Mouse (Mus musculus): ENCODE results near the gene 2310034G01Rik. TPM values are rescaled to one million over a fixed set of nuclear protein-coding genes. Genes with fewer than 3 reads are reported as not detected.

Gene 2310034G01Rik
- polyA plus RNA-seq, 1 experiment from 2014 or later, result 1.0 TPM

DNA sequence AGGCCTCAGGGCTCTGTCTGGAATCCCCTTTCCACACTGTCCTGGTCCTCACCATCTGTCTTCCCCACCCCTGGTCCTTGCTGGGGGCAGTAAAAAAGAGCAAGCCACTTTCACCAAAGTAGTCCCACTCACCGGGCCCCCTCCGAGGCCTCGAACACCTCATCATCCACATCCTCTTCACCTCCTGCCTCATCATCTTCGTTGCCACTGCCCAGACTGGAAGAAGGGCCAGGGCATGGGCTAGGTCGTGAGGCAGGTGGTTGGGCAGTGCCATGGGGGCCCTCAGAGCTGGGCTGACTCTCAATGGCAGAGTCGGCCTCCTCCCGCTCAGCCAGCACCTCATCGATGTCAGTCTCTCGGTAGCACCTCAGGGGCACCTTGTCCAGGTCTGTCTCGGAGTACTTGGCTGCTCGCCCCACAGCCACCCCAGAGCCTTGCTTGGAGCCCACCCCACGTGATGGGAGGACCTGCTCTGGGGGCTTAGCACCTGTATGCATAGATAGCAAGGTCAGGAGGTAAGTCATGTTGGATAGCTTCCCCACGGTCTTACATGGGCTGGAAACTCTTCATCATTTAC lies 27.0 kb downstream of the 2310034G01Rik start:
- 82% methylated on average over 13 of the region's 13 CpGs for WGBS
- no peaks in the 10 kb centered on the region for H3K9me3 ChIP-seq
- no peak overlapping the region for H3K27ac ChIP-seq
- peaks cover 66% of the 10 kb centered on the region for H3K4me1 ChIP-seq
- no peak for DNase-seq (ENCODE audit: extremely low spot score, low spot score)
- H3K27me3 ChIP-seq (ENCODE audit: poor library complexity, severe bottlenecking), result peaks cover 93% of the 10 kb centered on the region
- H3K4me3 ChIP-seq, result no peak overlapping the region
- no peaks in the 10 kb centered on the region for H3K36me3 ChIP-seq (replicated peaks)

DNA sequence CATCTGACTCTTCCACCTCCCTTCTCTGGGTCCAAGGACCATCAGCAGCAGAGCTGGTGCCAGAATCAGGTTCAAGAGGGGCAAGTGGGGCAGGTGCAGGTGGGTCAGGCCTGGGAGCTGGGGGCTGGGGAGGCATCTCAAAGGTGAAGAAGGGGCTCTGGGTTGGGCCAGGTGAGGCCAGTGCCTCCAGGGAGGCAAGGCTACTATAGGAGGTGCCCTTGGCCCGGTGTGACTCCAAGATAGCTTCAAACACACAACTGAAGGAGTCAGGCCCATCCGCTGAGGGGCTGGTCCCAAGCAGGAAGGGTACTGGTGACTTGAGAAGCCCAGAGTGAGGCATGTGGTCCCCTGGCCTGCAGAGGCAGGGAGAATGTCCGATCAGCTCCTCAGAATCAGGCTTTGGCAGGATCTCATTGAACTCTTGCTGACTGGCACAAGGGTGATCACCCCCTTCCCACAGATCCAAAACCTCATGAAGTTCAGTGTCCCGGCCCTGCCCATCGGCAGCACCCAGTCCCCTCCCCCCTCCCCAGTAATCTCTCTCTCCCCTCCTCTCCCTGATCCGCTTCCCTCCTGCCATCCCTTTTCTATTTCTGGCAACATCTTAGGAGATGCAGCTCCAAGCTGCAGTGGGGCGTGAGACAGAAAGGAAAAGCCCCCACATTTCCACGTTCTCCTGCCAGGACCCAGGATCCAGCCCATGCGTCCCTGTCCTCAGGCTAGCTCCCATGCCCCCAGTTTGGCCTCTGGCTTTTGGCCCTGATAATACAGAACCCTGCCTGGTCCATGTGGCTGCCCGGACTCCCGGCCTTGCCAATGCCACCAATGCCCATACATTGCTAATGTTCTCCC lies 27.7 kb downstream of the 2310034G01Rik start:
- WGBS, result 54% methylated on average over 11 of the region's 11 CpGs
- H3K27ac ChIP-seq, result peak overlapping the region; percentile 75
- DNase-seq (ENCODE audit: extremely low spot score, low spot score), result no peak
- no peaks in the 10 kb centered on the region for H3K36me3 ChIP-seq (replicated peaks)
- peaks cover 100% of the 10 kb centered on the region for H3K27me3 ChIP-seq (ENCODE audit: poor library complexity, severe bottlenecking)
- H3K4me3 ChIP-seq, result peak overlapping the region; percentile 18; the same call in 1 of the 2 replicates
- peaks cover 66% of the 10 kb centered on the region for H3K4me1 ChIP-seq
- no peaks in the 10 kb centered on the region for H3K9me3 ChIP-seq

DNA sequence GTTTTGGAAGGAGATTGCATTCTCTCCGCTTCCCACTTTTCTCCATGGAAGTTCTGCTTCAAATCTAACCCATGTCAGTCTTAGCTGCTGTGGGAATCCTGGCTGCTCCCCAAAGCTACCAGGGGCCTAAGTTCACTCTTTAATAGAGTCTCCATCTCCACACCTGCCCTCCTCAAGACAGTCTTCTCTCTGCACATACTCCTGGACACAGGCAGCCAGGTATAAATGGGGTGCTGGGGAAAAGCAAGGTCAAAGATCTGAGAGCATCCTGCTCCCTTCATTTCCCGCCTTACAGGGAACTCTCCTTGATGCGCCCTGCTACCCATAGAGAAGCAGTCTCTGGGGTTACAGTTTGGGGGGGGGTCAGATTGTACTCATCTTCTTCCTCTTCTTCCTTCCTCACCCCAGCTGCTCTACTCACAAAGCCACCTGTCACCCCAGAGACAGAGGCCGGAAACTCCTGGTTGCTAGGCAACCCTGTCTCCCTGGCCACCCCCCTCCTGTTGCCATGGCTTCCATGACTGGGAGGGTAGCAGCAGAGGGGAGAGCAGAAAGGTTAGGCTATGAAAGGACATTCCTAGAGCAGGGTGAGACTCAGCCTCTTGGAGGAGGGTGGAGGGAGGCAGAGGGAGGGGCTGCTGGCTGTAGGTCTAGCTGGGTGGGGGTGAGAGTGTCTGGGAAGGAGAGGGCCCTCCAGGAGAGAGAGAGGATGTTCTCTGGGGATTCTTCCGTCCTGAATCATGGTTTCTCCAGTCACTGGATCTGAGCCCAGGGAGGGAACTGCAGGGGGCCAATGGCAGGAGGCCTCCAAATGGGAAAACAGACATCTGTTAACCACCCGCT lies 28.8 kb downstream of the 2310034G01Rik start:
- peak overlapping the region; percentile 18 for H3K4me3 ChIP-seq
- no peaks in the 10 kb centered on the region for H3K9me3 ChIP-seq
- 31% methylated on average over 6 of the region's 6 CpGs for WGBS
- peaks cover 64% of the 10 kb centered on the region for H3K4me1 ChIP-seq
- peak; percentile 67 for DNase-seq (ENCODE audit: extremely low spot score, low spot score)
- peak overlapping the region; percentile 75 for H3K27ac ChIP-seq
- no peaks in the 10 kb centered on the region for H3K36me3 ChIP-seq (replicated peaks)
- H3K27me3 ChIP-seq (ENCODE audit: poor library complexity, severe bottlenecking), result peaks cover 100% of the 10 kb centered on the region

DNA sequence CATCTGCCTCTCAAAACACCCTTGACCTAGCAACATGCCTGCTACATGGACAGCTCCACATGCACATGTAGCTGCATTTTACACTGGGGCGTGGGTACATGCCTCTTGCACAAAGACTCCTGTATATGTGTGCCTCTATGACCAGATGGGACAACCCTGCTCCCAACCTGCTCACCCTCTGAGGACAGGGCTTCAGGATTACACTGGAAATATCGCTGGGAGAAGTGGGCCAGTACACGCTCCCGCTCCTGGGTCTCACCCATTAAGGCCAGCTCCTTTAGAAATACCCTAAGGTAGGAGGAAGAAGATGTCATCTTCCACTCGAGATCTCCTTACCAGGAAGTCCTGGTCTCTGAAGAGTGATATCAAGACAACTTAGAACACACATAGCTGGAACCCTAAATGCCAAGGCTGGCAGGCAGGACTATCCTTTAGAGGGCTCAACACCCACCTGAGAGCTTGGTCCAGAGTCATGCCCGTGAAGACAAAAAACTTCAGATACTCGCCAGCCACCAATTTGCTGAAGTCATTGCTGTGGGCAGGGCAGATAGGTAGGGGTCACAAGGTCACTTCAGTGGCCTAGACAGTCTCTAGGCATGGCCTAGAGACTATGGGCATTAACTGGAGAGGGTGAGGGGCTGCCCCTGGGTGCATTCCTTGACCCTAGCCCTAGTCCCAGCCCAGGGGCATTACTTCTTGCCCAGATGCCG lies 29.9 kb downstream of the 2310034G01Rik start:
- Histone ChIP-seq H3K27me3 (ENCODE audit: poor library complexity, severe bottlenecking) (peaks cover 100% of the 10 kb centered on the region), H3K27ac (peak overlapping the region; percentile 36; the same call in 1 of the 2 replicates), H3K36me3 (replicated peaks) (no peaks in the 10 kb centered on the region), H3K4me1 (peaks cover 62% of the 10 kb centered on the region), H3K9me3 (no peaks in the 10 kb centered on the region), H3K4me3 (no peak overlapping the region)
- WGBS, result 88% methylated on average over 8 of the region's 8 CpGs
- no peak for DNase-seq (ENCODE audit: extremely low spot score, low spot score)

DNA sequence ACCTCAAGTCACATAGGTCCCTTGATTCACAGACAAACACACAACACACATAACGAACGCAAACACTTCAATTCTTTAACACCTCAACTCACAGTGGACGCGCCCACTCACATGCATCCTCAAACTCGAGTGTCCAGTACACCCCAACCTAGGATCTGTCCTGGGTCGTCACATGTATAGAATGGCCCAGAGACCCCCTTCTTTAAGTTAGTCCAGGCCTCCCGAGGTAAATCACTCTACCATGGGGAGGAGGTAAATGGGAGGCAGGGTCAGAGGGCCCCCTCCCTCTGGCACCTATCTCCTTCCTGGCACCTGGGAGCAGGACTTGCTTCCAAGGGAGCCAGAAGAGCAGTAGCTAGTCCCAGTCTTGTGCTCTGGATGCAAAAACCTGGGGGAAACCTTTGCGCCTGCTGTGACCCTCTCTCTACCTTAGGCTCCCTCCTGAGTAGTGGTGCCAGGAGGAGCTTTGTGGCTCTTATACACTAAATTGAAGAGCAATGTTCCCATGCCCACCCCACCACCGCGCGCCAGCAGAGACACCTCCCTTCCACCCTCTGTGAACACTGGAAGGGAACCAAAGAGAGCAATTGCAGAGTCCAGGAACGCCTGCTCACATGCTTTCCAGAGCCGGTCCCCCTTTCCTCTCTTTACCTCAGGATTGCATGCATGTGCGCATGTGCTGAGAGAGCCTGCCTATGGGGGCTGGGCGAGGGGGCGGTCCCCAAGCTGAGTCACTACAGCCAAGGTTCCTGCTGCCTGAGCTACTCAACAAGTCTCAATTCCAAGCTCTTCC lies 31.3 kb downstream of the 2310034G01Rik start:
- Histone ChIP-seq H3K27me3 (ENCODE audit: poor library complexity, severe bottlenecking) (peaks cover 100% of the 10 kb centered on the region), H3K4me1 (peaks cover 72% of the 10 kb centered on the region), H3K9me3 (no peaks in the 10 kb centered on the region), H3K4me3 (peak overlapping the region; percentile 26; the same call in 1 of the 2 replicates), H3K36me3 (replicated peaks) (no peaks in the 10 kb centered on the region), H3K27ac (no peak overlapping the region)
- 8% methylated on average over 16 of the region's 16 CpGs for WGBS
- DNase-seq (ENCODE audit: extremely low spot score, low spot score), result no peak

DNA sequence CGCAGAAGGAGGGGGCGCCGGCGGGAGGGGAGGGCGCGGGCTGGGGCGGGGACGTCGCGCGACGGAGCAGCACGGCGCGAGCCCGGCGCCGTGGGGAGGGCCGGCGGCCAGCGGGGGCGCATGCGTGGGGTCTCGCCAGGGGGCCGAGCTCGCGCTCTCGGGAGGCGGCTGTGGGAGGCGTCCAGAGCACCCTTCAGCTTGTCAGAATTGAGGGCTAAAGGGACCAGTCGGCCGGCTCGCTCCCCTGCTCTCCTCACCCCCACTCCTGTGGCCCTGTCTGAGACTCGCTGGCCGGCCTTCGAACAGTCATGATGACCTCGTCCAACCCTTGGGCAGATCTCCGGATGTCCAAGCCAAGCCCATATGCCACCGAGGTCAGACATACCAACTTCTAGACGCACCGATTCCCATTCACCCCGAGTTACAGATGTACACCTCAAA lies 32.1 kb downstream of the 2310034G01Rik start:
- Histone ChIP-seq H3K27me3 (ENCODE audit: poor library complexity, severe bottlenecking) (peaks cover 100% of the 10 kb centered on the region), H3K27ac (no peak overlapping the region), H3K4me3 (peak overlapping the region; percentile 46), H3K36me3 (replicated peaks) (no peaks in the 10 kb centered on the region), H3K4me1 (peaks cover 72% of the 10 kb centered on the region), H3K9me3 (no peaks in the 10 kb centered on the region)
- 2% methylated on average over 40 of the region's 42 CpGs for WGBS
- no peak for DNase-seq (ENCODE audit: extremely low spot score, low spot score)

DNA sequence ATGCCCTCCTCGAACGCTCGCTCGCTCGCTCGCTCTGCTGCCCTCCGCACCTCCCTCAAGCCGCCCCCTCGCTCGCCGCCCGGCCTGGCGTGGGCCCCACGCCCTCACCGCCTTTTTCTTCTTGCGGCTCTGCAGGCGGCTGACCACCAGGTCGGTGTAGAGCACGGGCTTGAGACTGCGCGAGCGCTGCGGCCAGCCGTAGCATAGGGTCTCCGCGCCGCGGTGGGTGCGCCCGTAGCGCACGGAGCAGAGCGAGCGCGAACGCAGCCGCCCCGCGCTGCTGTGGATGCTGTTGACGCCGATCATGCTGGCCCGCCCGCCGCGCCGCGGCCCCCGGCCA lies 32.6 kb downstream of the 2310034G01Rik start:
- Histone ChIP-seq H3K4me1 (peaks cover 69% of the 10 kb centered on the region), H3K27ac (no peak overlapping the region), H3K27me3 (ENCODE audit: poor library complexity, severe bottlenecking) (peaks cover 100% of the 10 kb centered on the region), H3K4me3 (peak overlapping the region; percentile 46), H3K9me3 (no peaks in the 10 kb centered on the region), H3K36me3 (replicated peaks) (no peaks in the 10 kb centered on the region)
- WGBS, result 1% methylated on average over 48 of the region's 48 CpGs
- DNase-seq (ENCODE audit: extremely low spot score, low spot score), result no peak

DNA sequence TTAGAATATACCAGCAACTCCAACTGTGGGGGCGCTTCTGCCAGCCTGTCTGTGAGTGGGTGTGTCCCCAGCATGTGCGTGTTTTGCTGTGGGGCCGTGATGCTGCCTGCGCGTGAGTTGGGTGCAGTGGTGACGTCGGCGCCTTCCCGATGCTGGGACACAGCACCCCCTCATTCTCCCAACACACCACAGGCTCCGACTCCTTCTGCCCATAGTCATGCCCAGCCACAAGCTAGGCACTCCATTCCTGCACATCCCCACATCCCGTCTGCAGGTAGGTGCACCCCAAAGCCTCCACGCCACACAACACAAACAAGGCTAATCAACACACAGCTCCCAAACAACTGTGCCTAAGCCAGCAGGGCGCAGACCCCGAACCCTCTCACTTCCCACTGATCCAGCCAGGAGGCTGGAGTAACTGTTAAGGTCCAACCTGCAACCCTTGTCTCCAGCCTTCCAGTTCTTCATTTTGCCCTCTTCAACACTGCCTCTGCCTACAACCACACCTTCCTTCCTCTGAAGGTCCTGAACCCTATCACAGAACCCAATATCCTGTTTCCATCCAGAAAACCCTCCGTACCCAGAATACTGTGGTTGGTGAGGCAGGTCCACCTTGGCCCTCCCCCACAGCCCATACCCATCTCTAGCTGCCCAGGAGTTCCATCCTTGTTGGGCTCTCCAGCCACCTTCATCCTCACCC lies 33.1 kb downstream of the 2310034G01Rik start:
- DNase-seq (ENCODE audit: extremely low spot score, low spot score), result no peak
- peaks cover 98% of the 10 kb centered on the region for H3K27me3 ChIP-seq (ENCODE audit: poor library complexity, severe bottlenecking)
- H3K27ac ChIP-seq, result no peak overlapping the region
- no peaks in the 10 kb centered on the region for H3K9me3 ChIP-seq
- 38% methylated on average over 15 of the region's 15 CpGs for WGBS
- no peaks in the 10 kb centered on the region for H3K36me3 ChIP-seq (replicated peaks)
- peaks cover 64% of the 10 kb centered on the region for H3K4me1 ChIP-seq
- H3K4me3 ChIP-seq, result peak overlapping the region; percentile 46

DNA sequence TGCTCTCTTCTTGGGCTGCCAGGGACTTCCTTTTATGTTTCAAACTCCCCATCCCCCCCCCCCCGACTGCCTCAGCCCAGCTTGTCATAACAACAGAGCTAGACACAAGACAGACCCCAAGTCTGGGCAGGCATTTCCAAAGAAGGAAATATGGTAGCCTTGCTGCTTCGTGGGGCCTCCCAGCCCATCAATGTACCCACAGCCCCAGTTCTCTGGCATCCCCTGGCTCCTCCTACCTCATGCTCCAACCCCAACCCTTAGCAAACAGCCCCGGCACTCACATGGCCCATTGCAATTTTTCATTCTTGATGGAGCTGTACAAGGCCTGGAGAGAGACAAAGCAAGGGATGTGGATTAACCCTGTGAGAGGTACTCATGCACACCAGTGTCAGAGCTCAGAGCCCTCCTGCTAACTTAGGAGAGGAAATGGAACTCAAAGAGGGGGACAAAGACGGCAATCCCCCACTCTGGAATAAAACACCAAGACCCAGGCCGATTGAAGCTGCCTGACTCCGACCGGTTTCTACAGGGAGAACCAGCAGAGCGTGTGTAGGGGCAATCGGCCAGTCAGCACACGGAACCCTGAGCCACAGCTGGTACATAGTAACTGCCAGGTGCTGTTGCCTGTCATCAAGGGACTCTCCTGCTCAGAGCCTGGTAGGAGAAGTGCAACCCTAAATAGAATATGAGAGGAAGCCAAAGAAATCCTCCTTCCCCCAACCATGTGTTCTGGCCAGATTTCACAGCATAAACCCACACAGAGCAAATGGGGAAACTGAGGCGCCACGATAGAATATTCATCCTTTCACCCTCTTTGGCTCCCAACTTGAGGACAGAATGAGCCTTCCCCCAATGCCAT lies 34.1 kb downstream of the 2310034G01Rik start:
- Histone ChIP-seq H3K4me3 (no peak overlapping the region), H3K27me3 (ENCODE audit: poor library complexity, severe bottlenecking) (peaks cover 98% of the 10 kb centered on the region), H3K9me3 (no peaks in the 10 kb centered on the region), H3K27ac (no peak overlapping the region), H3K36me3 (replicated peaks) (peaks cover 10% of the 10 kb centered on the region; the same call in 1 of the 2 replicates), H3K4me1 (peaks cover 54% of the 10 kb centered on the region)
- no peak for DNase-seq (ENCODE audit: extremely low spot score, low spot score)
- 55% methylated on average over 12 of the region's 12 CpGs for WGBS

DNA sequence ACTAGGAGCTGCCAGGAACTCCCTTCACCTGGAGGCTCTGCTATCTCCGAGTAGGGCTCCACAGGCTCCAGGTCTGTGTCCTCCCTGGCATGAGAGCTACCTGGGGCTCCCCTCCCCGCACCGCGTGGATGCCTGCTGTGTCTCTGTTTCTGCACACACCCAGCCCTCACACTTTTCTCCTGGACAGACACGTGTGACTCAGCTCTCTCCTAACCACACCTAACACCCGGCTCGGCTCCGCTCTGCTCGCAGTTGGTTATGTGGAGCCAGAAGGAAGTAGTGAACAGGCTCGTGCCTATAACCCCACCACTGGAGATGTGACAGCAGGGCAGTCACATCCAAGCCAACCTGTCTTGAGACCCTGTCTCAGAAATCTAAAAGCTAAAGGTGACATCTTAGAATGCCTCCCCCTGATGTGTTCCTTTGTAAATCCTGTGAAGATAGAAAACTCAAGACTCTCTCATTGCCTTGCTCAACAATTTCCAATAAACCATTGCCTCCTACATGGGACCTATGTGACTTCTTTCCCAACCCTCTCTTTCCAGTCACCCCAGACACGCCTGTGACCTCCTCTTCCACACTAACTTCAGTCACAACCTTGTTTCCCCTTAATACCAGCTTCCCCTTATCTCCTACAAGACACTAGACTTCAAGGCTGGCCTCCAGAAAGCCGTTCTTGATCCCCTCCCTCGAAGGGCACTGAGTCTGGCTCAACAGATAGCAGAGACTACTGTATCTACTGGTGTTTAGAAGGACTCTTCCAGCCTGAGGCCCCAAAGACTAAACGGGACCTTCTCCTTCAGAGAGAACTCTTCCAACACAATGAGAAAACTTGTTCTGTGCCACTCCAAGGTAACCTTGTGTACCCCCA lies 35.0 kb downstream of the 2310034G01Rik start:
- 43% methylated on average over 14 of the region's 14 CpGs for WGBS
- Histone ChIP-seq H3K9me3 (no peaks in the 10 kb centered on the region), H3K4me3 (no peak overlapping the region), H3K27me3 (ENCODE audit: poor library complexity, severe bottlenecking) (peaks cover 98% of the 10 kb centered on the region), H3K36me3 (replicated peaks) (peaks cover 18% of the 10 kb centered on the region; the same call in 1 of the 2 replicates), H3K4me1 (peaks cover 47% of the 10 kb centered on the region), H3K27ac (no peak overlapping the region)
- DNase-seq (ENCODE audit: extremely low spot score, low spot score), result no peak

Measured in forebrain, embryonic 10.5 days (tissue).